Mouse (Mus musculus) thymus, adult 2 months (tissue): Measurements from ENCODE around the gene Hspa12a.

Source experiments
- CTCF ChIP-seq: fragments of 200-500 bp; IDR thresholded peaks from 2 replicates; pipeline ENCODE4 v1.5.1; 2012; ENCODE audit warnings: mild to moderate bottlenecking, control low read depth, low read length, moderate library complexity, borderline replicate concordance; ENCODE audit not compliant: control insufficient read depth, poor library complexity, insufficient read depth; ENCODE audit errors: extremely low read depth
- POLR2A ChIP-seq: fragments of 200-500 bp; IDR thresholded peaks from 2 replicates; pipeline ENCODE4 v1.6.1; 2012; ENCODE audit warnings: mild to moderate bottlenecking, low read length, control low read depth, moderate library complexity; ENCODE audit not compliant: control insufficient read depth, poor library complexity, insufficient read depth; ENCODE audit errors: extremely low read depth

DNA sequence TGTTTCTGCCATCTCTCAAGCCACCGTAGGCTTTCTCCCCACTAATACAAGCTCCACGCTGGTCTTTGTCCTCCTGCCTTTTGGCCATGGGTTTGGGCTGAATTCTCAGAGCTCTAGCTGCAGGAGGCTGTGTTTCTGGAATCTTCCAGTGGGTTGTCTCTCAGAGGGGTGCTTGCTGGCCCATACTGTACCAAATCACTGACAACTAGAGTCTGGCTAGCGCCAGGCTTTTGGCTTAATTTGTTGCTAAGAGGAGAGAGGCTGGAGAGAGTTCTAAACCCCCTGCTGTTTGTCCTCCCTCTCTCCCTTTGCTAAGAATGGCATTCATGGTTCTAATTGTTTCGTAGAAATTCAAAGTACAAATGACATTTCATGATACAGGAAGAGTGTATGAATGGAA, 161.9 kb downstream of the Hspa12a start:
- TF ChIP-seq CTCF (no peak), POLR2A (no peak)
